Mouse (Mus musculus) lung, postnatal 0 days (tissue): ENCODE measurements at regions not wholly inside any gene's neighbourhood (a gene's known extent, or its start where the extent isn't known, plus 50 kb on each side); places are given as distances from the start of the nearest gene placed in this dataset.

Experiments used
- CTCF ChIP-seq: IDR thresholded peaks from 2 replicates; pipeline ENCODE4 v1.5.1; 2016; ENCODE audit warnings: antibody characterized with exemption, mild to moderate bottlenecking
- EP300 ChIP-seq: IDR thresholded peaks from 2 replicates; pipeline ENCODE4 v1.6.1; 2016; ENCODE audit warnings: antibody characterized with exemption, mild to moderate bottlenecking, control low read depth

- TF ChIP-seq EP300: no peak
- peak; percentile 89 for TF ChIP-seq CTCF
These were observed 52.1 kb upstream of the Tmem14a start for GRCm38 (mm10) chr1:21166287-21166733.
